Mouse (Mus musculus) skeletal muscle tissue, postnatal 0 days (tissue): ENCODE data around the gene Cdca7l. TPM values are rescaled to one million over a fixed set of nuclear protein-coding genes. Genes with fewer than 3 reads are reported as not detected.

Source experiments
- polyA plus RNA-seq: library from polyadenylated mRNA; unstranded; fragments of >200 nt; fragmentation: Nextera tagmentation; extraction: Ambion mirVana; gene quantifications from 2 replicates; pipeline ENCODE4 v1.2.1, GENCODE M21; 2015

Cdca7l gene
- polyA plus RNA-seq, result 3.7 and 6.8 TPM in 2 replicates

GRCm38 (mm10) chr12:117803989-117804388 is at the start of gene Cdca7l:
Gene Cdca7l, plus strand, starts transcription at chr12:117804289.

